In the genomic region with DNA sequence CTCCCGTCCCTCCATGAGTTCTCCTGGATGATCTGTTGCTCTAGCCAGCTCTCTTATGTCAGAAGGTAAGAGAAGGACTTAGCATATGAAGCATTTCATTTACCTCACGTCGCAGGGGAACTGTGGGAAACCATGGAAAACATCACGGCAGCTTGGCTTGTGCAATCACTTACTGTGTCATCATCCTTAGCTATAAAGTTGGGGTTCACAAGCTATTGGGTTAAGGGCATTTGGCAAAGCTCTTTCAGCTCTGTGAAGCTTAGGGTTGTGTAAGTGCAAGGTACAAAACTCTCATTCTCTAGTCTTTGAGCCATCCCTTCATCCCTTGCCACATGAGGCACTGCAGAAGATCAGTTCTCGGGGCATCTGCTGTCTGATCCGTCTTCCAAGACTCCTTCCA, we compare ENCODE assay signal across 32 mouse cellular contexts.
"Had no signal": no experiment of that assay in that cellular context is flagged by ENCODE, and none has a peak within 500 bp of the region (broad histone marks: within the 10 kb centered on the region; RNA-seq: fewer than 3 reads in every experiment).

No protein-coding gene starts in this region.

- H3K27ac ChIP-seq: left cerebral cortex, adult 2 months; limb, embryonic 10.5 days; limb, embryonic 12.5 days; limb, embryonic 13.5 days; limb, embryonic 15.5 days; liver, embryonic 12.5 days; liver, embryonic 13.5 days; liver, embryonic 14.5 days; liver, embryonic 15.5 days; lung, embryonic 15.5 days; macrophage; midbrain, embryonic 10.5 days; midbrain, embryonic 12.5 days; midbrain, embryonic 13.5 days; midbrain, embryonic 15.5 days; neural tube, embryonic 12.5 days had no signal

- H3K4me3 ChIP-seq: left cerebral cortex, adult 2 months; limb, embryonic 10.5 days; limb, embryonic 12.5 days; limb, embryonic 13.5 days; limb, embryonic 15.5 days; liver, embryonic 12.5 days; liver, embryonic 13.5 days; liver, embryonic 15.5 days; lung, embryonic 15.5 days; megakaryocyte, embryonic 14.5 days; midbrain, embryonic 10.5 days; midbrain, embryonic 12.5 days; midbrain, embryonic 13.5 days; midbrain, embryonic 15.5 days; myocyte; neural tube, embryonic 12.5 days had no signal

- DNase-seq: left cerebral cortex, postnatal 4 days; liver; liver, embryonic 13.5 days; lung, adult 18-20 months; lung, adult 2 months; lung, embryonic 14.5 days; lung, postnatal 10 days; lung, postnatal 14 days; lung, postnatal 36 days; lung, postnatal 4 days; midbrain, embryonic 14.5 days had no signal

- H3K36me3 ChIP-seq: limb, embryonic 10.5 days; limb, embryonic 12.5 days; limb, embryonic 13.5 days; limb, embryonic 15.5 days; liver, embryonic 12.5 days; liver, embryonic 13.5 days; liver, embryonic 15.5 days; lung, embryonic 15.5 days; midbrain, embryonic 10.5 days; midbrain, embryonic 12.5 days; midbrain, embryonic 13.5 days; midbrain, embryonic 15.5 days; neural tube, embryonic 12.5 days had no signal

- H3K9ac ChIP-seq: limb, embryonic 12.5 days; limb, embryonic 13.5 days; limb, embryonic 15.5 days; liver, embryonic 12.5 days; liver, embryonic 13.5 days; liver, embryonic 14.5 days; liver, embryonic 15.5 days; lung, embryonic 14.5 days; lung, embryonic 15.5 days; midbrain, embryonic 12.5 days; midbrain, embryonic 13.5 days; midbrain, embryonic 15.5 days; neural tube, embryonic 12.5 days had no signal

- ATAC-seq: liver, embryonic 12.5 days; lung, postnatal 0 days; midbrain, embryonic 13.5 days; midbrain, embryonic 15.5 days; midbrain, embryonic 16.5 days had no signal

- H3K27me3 ChIP-seq: limb, embryonic 12.5 days; limb, embryonic 13.5 days; limb, embryonic 15.5 days; liver, embryonic 12.5 days; liver, embryonic 13.5 days; liver, embryonic 15.5 days; lung, embryonic 15.5 days; megakaryocyte, embryonic 14.5 days; midbrain, embryonic 12.5 days; midbrain, embryonic 13.5 days; midbrain, embryonic 15.5 days; neural tube, embryonic 12.5 days had no signal

- H3K4me1 ChIP-seq: limb, embryonic 15.5 days; liver, embryonic 12.5 days; liver, embryonic 13.5 days; liver, embryonic 15.5 days; lung, embryonic 15.5 days; megakaryocyte, embryonic 14.5 days; midbrain, embryonic 10.5 days; midbrain, embryonic 12.5 days; midbrain, embryonic 13.5 days; midbrain, embryonic 15.5 days; neural tube, embryonic 12.5 days had no signal

- H3K4me2 ChIP-seq: limb, embryonic 12.5 days; limb, embryonic 13.5 days; limb, embryonic 15.5 days; liver, embryonic 11.5 days; liver, embryonic 12.5 days; liver, embryonic 13.5 days; liver, embryonic 15.5 days; lung, embryonic 14.5 days; lung, embryonic 15.5 days; midbrain, embryonic 11.5 days; midbrain, embryonic 12.5 days; midbrain, embryonic 13.5 days; midbrain, embryonic 15.5 days; neural tube, embryonic 12.5 days had no signal

- H3K9me3 ChIP-seq: limb, embryonic 10.5 days; limb, embryonic 13.5 days; limb, embryonic 15.5 days; liver, embryonic 12.5 days; liver, embryonic 13.5 days; liver, embryonic 15.5 days; lung, embryonic 15.5 days; megakaryocyte, embryonic 14.5 days; midbrain, embryonic 10.5 days; midbrain, embryonic 12.5 days; midbrain, embryonic 13.5 days; midbrain, embryonic 15.5 days; neural tube, embryonic 12.5 days had no signal
